Mouse (Mus musculus): ENCODE measurements around the gene Chn2.

- TF ChIP-seq CTCF (IDR thresholded peaks at IDR 0.05; ENCODE audit: low read depth, low read length) (no peak), POLR2A (IDR thresholded peaks at IDR 0.05; ENCODE audit: insufficient read depth, low read length) (no peak)
Observed at GRCm38 (mm10) chr6:54264537-54264936, 225.2 kb downstream of the Chn2 start.
